Mouse (Mus musculus) embryonic facial prominence, embryonic 11.5 days (tissue): ENCODE data around the gene Mfrp. TPM values are rescaled to one million over a fixed set of nuclear protein-coding genes. Genes with fewer than 3 reads are reported as not detected.
A peak's percentile ranks its signal among the peaks of the same experiment; 100 is the strongest.

Experiments
- ATAC-seq: fragments of 200-750 bp; cut with Nextera tagmentation; replicated peaks from 2 replicates; pipeline ENCODE4 v1.8.0; 2017; ENCODE audit warnings: low read depth; ENCODE audit not compliant: insufficient number of reproducible peaks, low FRiP score, low TSS enrichment
- DNase-seq: peaks from one replicate; pipeline ENCODE4 v3.0.0-alpha.2; 2015; ENCODE audit warnings: low spot score
- H3K27ac ChIP-seq: fragments of 300-500 bp; sonication (generic); replicated peaks from 2 replicates; pipeline ENCODE4 v1.5.1; 2014; ENCODE audit warnings: mild to moderate bottlenecking, low read depth, low read length, control low read depth
- H3K27me3 ChIP-seq: fragments of 300-500 bp; sonication (generic); 2 replicates; pipeline ENCODE4 v1.6.1; 2014; ENCODE audit warnings: mild to moderate bottlenecking, low read length, moderate library complexity, mixed read lengths; ENCODE audit not compliant: control insufficient read depth, insufficient read depth
- H3K36me3 ChIP-seq: fragments of 300-500 bp; sonication (generic); replicated peaks from 2 replicates; pipeline ENCODE4 v1.6.1; 2014; ENCODE audit warnings: low read depth, mild to moderate bottlenecking, low read length, moderate library complexity, mixed read lengths; ENCODE audit not compliant: control insufficient read depth, insufficient read depth
- H3K4me1 ChIP-seq: fragments of 300-500 bp; sonication (generic); 2 replicates; pipeline ENCODE4 v1.6.1; 2014; ENCODE audit warnings: low read length, mixed read lengths; ENCODE audit not compliant: control insufficient read depth, insufficient read depth
- H3K4me2 ChIP-seq: fragments of 300-500 bp; sonication (generic); 2 replicates; pipeline ENCODE4 v1.6.1; 2014; ENCODE audit warnings: low read depth, mild to moderate bottlenecking, control low read depth, low read length, moderate library complexity
- H3K4me3 ChIP-seq: fragments of 300-500 bp; sonication (generic); 2 replicates; pipeline ENCODE4 v1.5.1; 2014; ENCODE audit warnings: low read depth, low read length, control low read depth
- H3K9ac ChIP-seq: fragments of 300-500 bp; sonication (generic); replicated peaks from 2 replicates; pipeline ENCODE4 v1.6.1; 2014; ENCODE audit warnings: mild to moderate bottlenecking, control low read depth, low read length
- H3K9me3 ChIP-seq: fragments of 300-500 bp; sonication (generic); replicated peaks from 2 replicates; pipeline ENCODE4 v1.6.1; 2016; ENCODE audit warnings: mild to moderate bottlenecking, low read length, inconsistent platforms, mixed read lengths; ENCODE audit not compliant: control insufficient read depth
- WGBS: fragments of 180-500 bp; shearing (Covaris S2); extraction: QIAGEN DNeasy Blood & Tissue Kit; methylation state at CpG from one replicate; pipeline ENCODE4 v1.1.7; 2014; 5-methylcytosine and 5-hydroxymethylcytosine counted together
- polyA plus RNA-seq: library from polyadenylated mRNA; unstranded; fragments of >200 nt; fragmentation: Nextera tagmentation; extraction: Ambion mirVana; gene quantifications from 2 replicates; pipeline ENCODE4 v1.2.1, GENCODE M21; 2014

Gene Mfrp
- polyA plus RNA-seq, 1 experiment from 2014 or later, result 0.32 TPM

- H3K27ac ChIP-seq, result no peak overlapping the region
These were observed 26.1 kb upstream of the Mfrp start for GRCm38 (mm10) chr9:44075276-44075995.

GRCm38 (mm10) chr9:44075996-44076763 is 25.3 kb upstream of the Mfrp start:
- no peak overlapping the region for H3K27ac ChIP-seq
- H3K9ac ChIP-seq, result no peak overlapping the region
- no peak overlapping the region for H3K4me3 ChIP-seq
- ATAC-seq (no peak), DNase-seq (no peak)
- no peaks in the 10 kb centered on the region for H3K9me3 ChIP-seq
- H3K27me3 ChIP-seq, result no peaks in the 10 kb centered on the region
- no peaks in the 10 kb centered on the region for H3K36me3 ChIP-seq
- 0 out of 2 replicates have a peak, but pooled peaks cover 6% of the 10 kb centered on the region for H3K4me1 ChIP-seq
- WGBS, result 65% methylated on average over 16 of the region's 16 CpGs
- H3K4me2 ChIP-seq, result no peak overlapping the region

More at GRCm38 (mm10) chr9:44075276-44075995, 26.1 kb upstream of the Mfrp start:
- Histone ChIP-seq H3K4me3 (no peak overlapping the region), H3K4me2 (no peak overlapping the region), H3K9me3 (no peaks in the 10 kb centered on the region), H3K27me3 (no peaks in the 10 kb centered on the region), H3K36me3 (no peaks in the 10 kb centered on the region), H3K9ac (no peak overlapping the region), H3K4me1 (peaks cover 10% of the 10 kb centered on the region; the same call in 1 of the 2 replicates)
- DNase-seq, result no peak
- WGBS, result 70% methylated on average over 24 of the region's 24 CpGs
- ATAC-seq, result no peak

GRCm38 (mm10) chr9:44076764-44077120 is 24.8 kb upstream of the Mfrp start:
- 10% methylated on average over 5 of the region's 5 CpGs for WGBS
- Histone ChIP-seq H3K9ac (no peak overlapping the region), H3K4me1 (0 out of 2 replicates have a peak, but pooled peaks cover 5% of the 10 kb centered on the region), H3K36me3 (no peaks in the 10 kb centered on the region), H3K27me3 (no peaks in the 10 kb centered on the region), H3K27ac (no peak overlapping the region), H3K9me3 (no peaks in the 10 kb centered on the region), H3K4me3 (no peak overlapping the region), H3K4me2 (no peak overlapping the region)
- ATAC-seq, result no peak
- DNase-seq, result peak; percentile 77

DNA sequence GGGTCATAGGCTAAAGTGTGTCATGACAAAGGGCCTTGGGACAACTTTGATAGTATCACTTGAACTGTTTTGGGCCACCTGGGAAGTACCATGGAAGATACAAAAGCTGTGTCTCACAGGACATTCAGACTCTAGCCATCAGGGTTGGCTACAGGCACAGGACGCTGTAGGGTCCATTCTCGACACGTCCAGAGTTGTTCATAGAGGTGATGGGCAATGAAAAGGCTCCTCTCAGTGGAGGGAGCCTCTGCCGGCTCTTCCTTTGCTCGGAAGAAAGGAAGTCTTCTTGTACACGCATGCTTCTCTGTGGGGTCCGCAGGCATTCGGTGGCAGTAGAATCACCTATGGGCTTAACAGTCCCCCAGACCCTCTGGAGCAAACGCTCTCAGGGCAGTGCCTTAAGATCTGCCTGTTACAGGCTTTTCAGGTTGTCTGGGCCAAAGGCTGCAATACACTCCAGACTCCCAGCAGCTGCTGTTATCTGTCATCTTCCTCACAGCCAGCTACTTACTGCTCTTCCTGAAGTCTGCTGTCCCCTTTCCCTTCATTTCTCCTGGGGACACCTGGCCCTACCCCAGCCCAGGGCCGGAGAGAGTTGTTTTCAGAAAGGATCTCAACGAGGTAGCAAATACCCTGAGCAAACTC is 24.1 kb upstream of the Mfrp start:
- no peak for ATAC-seq
- no peaks in the 10 kb centered on the region for H3K27me3 ChIP-seq

DNA sequence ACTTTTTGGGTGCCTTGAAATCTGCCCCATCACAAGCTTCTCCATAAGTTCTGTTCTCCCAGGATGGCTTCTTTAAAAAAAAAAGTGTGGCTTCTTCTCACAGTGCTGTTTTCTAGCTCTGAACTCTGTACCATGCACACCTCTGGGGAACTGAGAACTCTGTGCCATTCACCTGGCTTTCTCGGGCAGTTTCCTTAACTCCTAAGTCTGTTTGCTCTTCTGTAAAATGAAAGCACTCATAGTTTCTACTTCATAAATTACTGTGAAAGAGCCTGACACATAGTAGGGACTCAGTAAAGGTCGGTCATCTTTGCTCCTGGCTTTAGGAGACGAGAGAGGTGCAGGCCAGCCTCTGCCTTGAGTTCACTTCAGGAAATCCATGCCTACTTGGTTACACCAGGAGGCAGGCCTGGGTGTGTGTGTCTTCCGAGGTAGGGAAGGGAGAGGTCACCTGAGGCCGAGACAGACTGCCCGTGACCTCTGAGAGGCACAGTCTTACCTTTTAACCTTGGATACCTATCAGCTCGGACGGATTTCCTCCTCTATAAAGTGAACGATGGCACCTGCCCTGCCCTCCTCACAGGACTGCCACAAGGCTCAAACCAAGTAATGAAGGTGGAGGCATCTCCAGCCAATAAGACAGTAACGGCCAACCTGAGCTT is 23.3 kb upstream of the Mfrp start:
- no peaks in the 10 kb centered on the region for H3K4me1 ChIP-seq

More for the DNA sequence above, 24.1 kb upstream of the Mfrp start:
- H3K4me2 ChIP-seq, result no peak overlapping the region
- no peaks in the 10 kb centered on the region for H3K36me3 ChIP-seq
- DNase-seq, result no peak
- WGBS, result 84% methylated on average over 11 of the region's 11 CpGs
- H3K27ac ChIP-seq, result no peak overlapping the region
- no peaks in the 10 kb centered on the region for H3K9me3 ChIP-seq
- no peak overlapping the region for H3K9ac ChIP-seq
- 0 out of 2 replicates have a peak, but pooled peaks cover 2% of the 10 kb centered on the region for H3K4me1 ChIP-seq
- H3K4me3 ChIP-seq, result no peak overlapping the region

GRCm38 (mm10) chr9:44078955-44079756 is 22.4 kb upstream of the Mfrp start:
- H3K4me2 ChIP-seq, result no peak overlapping the region
- no peaks in the 10 kb centered on the region for H3K36me3 ChIP-seq
- no peaks in the 10 kb centered on the region for H3K27me3 ChIP-seq
- no peak overlapping the region for H3K27ac ChIP-seq
- H3K4me3 ChIP-seq, result no peak overlapping the region
- no peak overlapping the region for H3K9ac ChIP-seq
- H3K9me3 ChIP-seq, result no peaks in the 10 kb centered on the region
- DNase-seq, result no peak
- ATAC-seq, result no peak
- no peaks in the 10 kb centered on the region; the same call in 1 of the 2 replicates for H3K4me1 ChIP-seq
- 42% methylated on average over 16 of the region's 16 CpGs for WGBS

More for the DNA sequence above, 23.3 kb upstream of the Mfrp start:
- Histone ChIP-seq H3K27me3 (no peaks in the 10 kb centered on the region), H3K4me2 (no peak overlapping the region), H3K27ac (no peak overlapping the region), H3K9me3 (no peaks in the 10 kb centered on the region), H3K9ac (no peak overlapping the region), H3K4me3 (no peak overlapping the region), H3K36me3 (no peaks in the 10 kb centered on the region)
- ATAC-seq, result no peak
- 74% methylated on average over 10 of the region's 10 CpGs for WGBS
- no peak for DNase-seq

DNA sequence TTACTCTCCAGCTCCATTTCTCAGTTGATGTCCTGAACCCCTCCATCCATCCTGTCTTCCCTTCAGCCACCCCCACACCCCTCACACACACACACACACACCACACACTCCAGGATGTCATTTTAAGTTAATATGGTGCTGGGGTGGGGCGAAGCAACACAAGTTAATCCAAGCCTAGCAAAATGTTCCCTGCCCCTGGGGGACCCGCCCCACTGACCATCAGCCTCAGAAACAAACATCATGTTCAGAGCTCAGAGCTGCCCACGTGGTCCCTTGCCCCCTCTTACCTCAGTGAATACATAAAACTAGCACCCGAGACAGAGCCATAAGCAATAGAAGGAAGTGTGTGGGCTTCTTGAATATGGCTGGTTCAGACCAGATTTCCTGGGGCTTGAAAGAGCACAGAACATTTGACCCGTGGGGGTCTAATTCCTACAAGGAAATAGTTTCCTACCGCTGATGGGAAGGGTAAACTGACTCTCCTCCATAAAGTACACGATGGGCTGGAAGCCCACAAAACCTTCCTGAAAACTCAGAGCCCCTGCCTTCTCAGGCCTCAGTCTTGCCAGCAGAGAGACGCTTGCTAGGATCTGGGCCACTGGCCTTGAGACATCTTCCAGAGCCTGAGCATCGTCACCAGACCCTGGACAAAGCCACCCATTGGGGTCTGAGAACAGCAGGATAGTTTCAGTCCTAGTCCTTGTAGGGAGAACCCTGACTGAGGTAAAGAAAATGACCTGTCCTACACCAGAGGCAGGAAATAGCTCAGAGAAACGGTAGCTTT is 21.3 kb upstream of the Mfrp start:
- Histone ChIP-seq H3K27me3 (no peaks in the 10 kb centered on the region), H3K36me3 (no peaks in the 10 kb centered on the region), H3K4me1 (no peaks in the 10 kb centered on the region; the same call in 1 of the 2 replicates), H3K4me2 (no peak overlapping the region), H3K27ac (no peak overlapping the region), H3K9me3 (no peaks in the 10 kb centered on the region), H3K4me3 (no peak overlapping the region), H3K9ac (no peak overlapping the region)
- no peak for DNase-seq
- WGBS, result 69% methylated on average over 10 of the region's 10 CpGs
- ATAC-seq, result no peak
